Mouse (Mus musculus): Measurements from ENCODE around the gene Prss46.

Prss46 gene

GRCm38 (mm10) chr9:110896595-110896994 is 52.3 kb downstream of the Prss46 start:
- DNase-seq (ENCODE audit: low read depth, low spot score) = peak; percentile 75

GRCm38 (mm10) chr9:110899451-110900008 is 55.2 kb downstream of the Prss46 start:
- no peak for DNase-seq (ENCODE audit: low read depth, low spot score)

- DNase-seq (ENCODE audit: low read depth, low spot score) = no peak
These were observed 56.9 kb downstream of the Prss46 start for GRCm38 (mm10) chr9:110901204-110901603.

GRCm38 (mm10) chr9:110902271-110902670 is 58.0 kb downstream of the Prss46 start:
- no peak for DNase-seq (ENCODE audit: low read depth, low spot score)

Measured in R1 (cell line).